Mouse (Mus musculus): Measurements from ENCODE around the gene Mipep. TPM values are rescaled to one million over a fixed set of nuclear protein-coding genes. Genes with fewer than 3 reads are reported as not detected.

Gene Mipep
- polyA plus RNA-seq, 1 experiment: 8.9 TPM

GRCm38 (mm10) chr14:60796600-60797322 is 12.4 kb downstream of the Mipep start:
- no peak for DNase-seq (ENCODE audit: low read depth, low spot score)
- 76% methylated on average over 4 of the region's 4 CpGs for WGBS

- DNase-seq (ENCODE audit: low read depth, low spot score): no peak
- WGBS: 88% methylated on average over 5 of the region's 5 CpGs
Observed at GRCm38 (mm10) chr14:60797596-60797995, 13.2 kb downstream of the Mipep start.

GRCm38 (mm10) chr14:60798721-60799120 is 14.3 kb downstream of the Mipep start:
- 87% methylated on average over 4 of the region's 4 CpGs for WGBS
- no peak for DNase-seq (ENCODE audit: low read depth, low spot score)

- peak; percentile 10 for DNase-seq (ENCODE audit: low read depth, low spot score)
- WGBS: 50% methylated on average over 9 of the region's 9 CpGs
Observed at GRCm38 (mm10) chr14:60799762-60800728, 15.7 kb downstream of the Mipep start.

GRCm38 (mm10) chr14:60802026-60802425 is 17.7 kb downstream of the Mipep start:
- WGBS: 92% methylated on average over 13 of the region's 13 CpGs
- no peak for DNase-seq (ENCODE audit: low read depth, low spot score)

GRCm38 (mm10) chr14:60804978-60805377 is 20.6 kb downstream of the Mipep start:
- 93% methylated on average over 9 of the region's 9 CpGs for WGBS
- DNase-seq (ENCODE audit: low read depth, low spot score): no peak

GRCm38 (mm10) chr14:60805871-60806270 is 21.5 kb downstream of the Mipep start:
- WGBS: 62% methylated on average over 1 of the region's 1 CpGs
- no peak for DNase-seq (ENCODE audit: low read depth, low spot score)

- DNase-seq (ENCODE audit: low read depth, low spot score): no peak
- whole genome bisulfite sequencing: 68% methylated on average over 11 of the region's 11 CpGs
Observed at GRCm38 (mm10) chr14:60806891-60807344, 22.5 kb downstream of the Mipep start.

GRCm38 (mm10) chr14:60809881-60810280 is 25.5 kb downstream of the Mipep start:
- DNase-seq (ENCODE audit: low read depth, low spot score): no peak
- 90% methylated on average over 8 of the region's 8 CpGs for whole genome bisulfite sequencing

- 92% methylated on average over 4 of the region's 4 CpGs for WGBS
- DNase-seq (ENCODE audit: low read depth, low spot score): no peak
Observed at GRCm38 (mm10) chr14:60811547-60811946, 27.2 kb downstream of the Mipep start.

GRCm38 (mm10) chr14:60815098-60815497 is 30.7 kb downstream of the Mipep start:
- WGBS: 90% methylated on average over 5 of the region's 5 CpGs
- no peak for DNase-seq (ENCODE audit: low read depth, low spot score)

- no peak for DNase-seq (ENCODE audit: low read depth, low spot score)
- WGBS: 78% methylated on average over 5 of the region's 5 CpGs
Observed at GRCm38 (mm10) chr14:60818045-60818444, 33.7 kb downstream of the Mipep start.

- no peak for DNase-seq (ENCODE audit: low read depth, low spot score)
Observed at GRCm38 (mm10) chr14:60830096-60830495, 45.7 kb downstream of the Mipep start.

GRCm38 (mm10) chr14:60836709-60837108 is 52.3 kb downstream of the Mipep start:
- WGBS: 87% methylated on average over 6 of the region's 6 CpGs

More at GRCm38 (mm10) chr14:60830096-60830495, 45.7 kb downstream of the Mipep start:
- WGBS: 89% methylated on average over 2 of the region's 2 CpGs

GRCm38 (mm10) chr14:60839654-60840053 is 55.3 kb downstream of the Mipep start:
- no peak for DNase-seq (ENCODE audit: low read depth, low spot score)
- 92% methylated on average over 8 of the region's 8 CpGs for WGBS

More at GRCm38 (mm10) chr14:60836709-60837108, 52.3 kb downstream of the Mipep start:
- no peak for DNase-seq (ENCODE audit: low read depth, low spot score)

GRCm38 (mm10) chr14:60841977-60842659 is 57.7 kb downstream of the Mipep start:
- no peak for DNase-seq (ENCODE audit: low read depth, low spot score)
- 90% methylated on average over 14 of the region's 14 CpGs for WGBS

- WGBS: 82% methylated on average over 7 of the region's 7 CpGs
- no peak for DNase-seq (ENCODE audit: low read depth, low spot score)
Observed at GRCm38 (mm10) chr14:60843596-60843995, 59.2 kb downstream of the Mipep start.

- no peak for DNase-seq (ENCODE audit: low read depth, low spot score)
- 77% methylated on average over 10 of the region's 10 CpGs for WGBS
Observed at GRCm38 (mm10) chr14:60845261-60846045, 61.1 kb downstream of the Mipep start.

- DNase-seq (ENCODE audit: low read depth, low spot score): no peak
- WGBS: 94% methylated on average over 5 of the region's 5 CpGs
Observed at GRCm38 (mm10) chr14:60846174-60846573, 61.8 kb downstream of the Mipep start.
